33 mouse cellular contexts compared by ENCODE assay signal in genomic region chr11:46269893-46270292, GRCm38 (mm10). TPM values are rescaled to one million over a fixed set of nuclear protein-coding genes. Genes with fewer than 3 reads are reported as not detected.
"Had no signal": no experiment of that assay in that cellular context is flagged by ENCODE, and none has a peak within 500 bp of the region (broad histone marks: within the 10 kb centered on the region; RNA-seq: fewer than 3 reads in every experiment).

No protein-coding gene starts in this region.

- H3K4me2 ChIP-seq: heart, embryonic 11.5 days; heart, embryonic 13.5 days; heart, embryonic 15.5 days; hindbrain, embryonic 13.5 days; hindbrain, embryonic 15.5 days; kidney, embryonic 15.5 days; limb, embryonic 13.5 days; limb, embryonic 15.5 days; liver, embryonic 12.5 days had no signal

- H3K9ac ChIP-seq: heart, embryonic 13.5 days; heart, embryonic 15.5 days; hindbrain, embryonic 13.5 days; hindbrain, embryonic 15.5 days; kidney, embryonic 15.5 days; limb, embryonic 13.5 days; limb, embryonic 15.5 days; liver, embryonic 12.5 days; liver, embryonic 14.5 days had no signal

- DNase-seq: gastrocnemius, postnatal 14 days; gastrocnemius, postnatal 36 days; heart, adult 11 months; heart, adult 2 months; heart, postnatal 14 days; heart, postnatal 36 days; kidney, adult 11 months; kidney, adult 2 months; kidney, adult 9 months; kidney, postnatal 14 days; kidney, postnatal 36 days; layer of hippocampus, adult 9-11 months; layer of hippocampus, postnatal 36 days; left cerebral cortex, postnatal 4 days had no signal

- H3K9me3 ChIP-seq: heart, embryonic 13.5 days; heart, embryonic 15.5 days; hindbrain, embryonic 13.5 days; hindbrain, embryonic 15.5 days; kidney, embryonic 15.5 days; limb, embryonic 15.5 days; liver, embryonic 12.5 days had no signal

- ATAC-seq: hindbrain, postnatal 0 days; intestine, embryonic 16.5 days; liver, embryonic 12.5 days had no signal

- H3K36me3 ChIP-seq: heart, embryonic 15.5 days had no signal

- H3K27ac ChIP-seq: heart, adult 2 months; heart, embryonic 13.5 days; heart, embryonic 15.5 days; hindbrain, embryonic 13.5 days; hindbrain, embryonic 15.5 days; hindbrain, postnatal 0 days; kidney, embryonic 15.5 days; kidney, postnatal 0 days; limb, embryonic 13.5 days; limb, embryonic 15.5 days; liver, embryonic 12.5 days; liver, embryonic 14.5 days had no signal

- H3K27me3 ChIP-seq: heart, embryonic 13.5 days; heart, embryonic 15.5 days; hindbrain, embryonic 13.5 days; hindbrain, embryonic 15.5 days; kidney, embryonic 15.5 days; limb, embryonic 13.5 days; limb, embryonic 15.5 days; liver, embryonic 12.5 days had no signal

- H3K4me1 ChIP-seq: heart, embryonic 13.5 days; heart, embryonic 15.5 days; hindbrain, embryonic 13.5 days; hindbrain, embryonic 15.5 days; kidney, embryonic 15.5 days; limb, embryonic 13.5 days; limb, embryonic 15.5 days; liver, embryonic 12.5 days had no signal

- H3K4me3 ChIP-seq: heart, adult 2 months; heart, embryonic 13.5 days; heart, embryonic 15.5 days; hindbrain, embryonic 13.5 days; hindbrain, embryonic 15.5 days; kidney, embryonic 15.5 days; limb, embryonic 13.5 days; limb, embryonic 15.5 days; liver, embryonic 12.5 days had no signal

RNA-seq across cellular contexts. Expression of gene Fndc9, which starts 34.6 kb away (rescaled TPM):
- total RNA-seq: gastrocnemius, adult 18-20 months; gastrocnemius, adult 8-10 months; gastrocnemius, postnatal 14 days; gastrocnemius, postnatal 36 days; heart, adult 2 months; heart, postnatal 14 days; heart, postnatal 36 days; hematopoietic stem cell, adult 5-6 weeks; liver, adult 2 months had no signal
- polyA plus RNA-seq: heart, adult 2 months; heart, embryonic 11.5 days; heart, embryonic 15.5 days; heart, postnatal 0 days; kidney, adult 2 months; large intestine, adult 2 months; liver, adult 2 months; liver, embryonic 12.5 days; liver, embryonic 14.5 days had no signal
